Mouse (Mus musculus): ENCODE measurements around the gene Me3. TPM values are rescaled to one million over a fixed set of nuclear protein-coding genes. Genes with fewer than 3 reads are reported as not detected.

Gene Me3
- total and polyA plus RNA-seq, 2 experiments from 2014 or later, result 15.5 to 23.5 TPM

- Histone ChIP-seq H3K9me3 (replicated peaks; ENCODE audit: control insufficient read depth, low read length) (no peaks in the 10 kb centered on the region), H3K4me1 (ENCODE audit: control insufficient read depth, insufficient read depth) (peaks cover 15% of the 10 kb centered on the region), H3K4me3 (ENCODE audit: low read depth, low read length) (no peak overlapping the region), H3K36me3 (replicated peaks; ENCODE audit: control insufficient read depth, insufficient read depth, low read length) (no peaks in the 10 kb centered on the region), H3K27me3 (ENCODE audit: control insufficient read depth, insufficient read depth, low read length) (no peaks in the 10 kb centered on the region), H3K4me2 (ENCODE audit: low read depth, low read length) (no peak overlapping the region), H3K9ac (replicated peaks; ENCODE audit: low read depth, low read length) (no peak overlapping the region), H3K27ac (ENCODE audit: low read depth) (no peak overlapping the region)
- DNase-seq (ENCODE audit: low spot score) (no peak), ATAC-seq (ENCODE audit: insufficient read depth, low read depth) (no peak)
- no peak for TF ChIP-seq EP300 (IDR thresholded peaks at IDR 0.05; ENCODE audit: low read depth)
- TF ChIP-seq CTCF (IDR thresholded peaks at IDR 0.05; ENCODE audit: low read depth), result no peak
Measured at GRCm38 (mm10) chr7:89647864-89648263, 15.7 kb downstream of the Me3 start.

GRCm38 (mm10) chr7:89657183-89657582, 25.0 kb downstream of the Me3 start:
- Histone ChIP-seq H3K4me2 (ENCODE audit: low read depth, low read length) (no peak overlapping the region), H3K27ac (ENCODE audit: low read depth) (no peak overlapping the region), H3K36me3 (replicated peaks; ENCODE audit: control insufficient read depth, insufficient read depth, low read length) (no peaks in the 10 kb centered on the region), H3K4me1 (ENCODE audit: control insufficient read depth, insufficient read depth) (no peaks in the 10 kb centered on the region), H3K9ac (replicated peaks; ENCODE audit: low read depth, low read length) (no peak overlapping the region), H3K4me3 (ENCODE audit: low read depth, low read length) (no peak overlapping the region), H3K9me3 (replicated peaks; ENCODE audit: control insufficient read depth, low read length) (no peaks in the 10 kb centered on the region), H3K27me3 (ENCODE audit: control insufficient read depth, insufficient read depth, low read length) (no peaks in the 10 kb centered on the region)
- ATAC-seq (ENCODE audit: insufficient read depth, low read depth) (no peak), DNase-seq (ENCODE audit: low spot score) (no peak)
- no peak for TF ChIP-seq CTCF (IDR thresholded peaks at IDR 0.05; ENCODE audit: low read depth)
- no peak for TF ChIP-seq EP300 (IDR thresholded peaks at IDR 0.05; ENCODE audit: low read depth)
- 78% methylated on average over 9 of the region's 9 CpGs for WGBS

- no peak for DNase-seq (ENCODE audit: low spot score)
- no peaks in the 10 kb centered on the region for H3K9me3 ChIP-seq (replicated peaks; ENCODE audit: control insufficient read depth, low read length)
- H3K27me3 ChIP-seq (ENCODE audit: control insufficient read depth, insufficient read depth, low read length), result no peaks in the 10 kb centered on the region
- ATAC-seq (ENCODE audit: insufficient read depth, low read depth), result no peak
- no peak overlapping the region for H3K27ac ChIP-seq (ENCODE audit: low read depth)
- no peaks in the 10 kb centered on the region for H3K36me3 ChIP-seq (replicated peaks; ENCODE audit: control insufficient read depth, insufficient read depth, low read length)
- H3K4me3 ChIP-seq (ENCODE audit: low read depth, low read length), result no peak overlapping the region
- H3K4me2 ChIP-seq (ENCODE audit: low read depth, low read length), result no peak overlapping the region
- WGBS, result 69% methylated on average over 7 of the region's 7 CpGs
- no peak overlapping the region for H3K9ac ChIP-seq (replicated peaks; ENCODE audit: low read depth, low read length)
- H3K4me1 ChIP-seq (ENCODE audit: control insufficient read depth, insufficient read depth), result no peaks in the 10 kb centered on the region
- TF ChIP-seq CTCF (IDR thresholded peaks at IDR 0.05; ENCODE audit: low read depth) (no peak), EP300 (IDR thresholded peaks at IDR 0.05; ENCODE audit: low read depth) (no peak)
Measured at GRCm38 (mm10) chr7:89657692-89658212, 25.6 kb downstream of the Me3 start.

GRCm38 (mm10) chr7:89664197-89664596, 32.0 kb downstream of the Me3 start:
- no peak overlapping the region for H3K9ac ChIP-seq (replicated peaks; ENCODE audit: low read depth, low read length)
- WGBS, result 49% methylated on average over 5 of the region's 5 CpGs
- H3K9me3 ChIP-seq (replicated peaks; ENCODE audit: control insufficient read depth, low read length), result no peaks in the 10 kb centered on the region
- no peaks in the 10 kb centered on the region for H3K27me3 ChIP-seq (ENCODE audit: control insufficient read depth, insufficient read depth, low read length)
- ATAC-seq (ENCODE audit: insufficient read depth, low read depth) (no peak), DNase-seq (ENCODE audit: low spot score) (no peak)
- H3K4me2 ChIP-seq (ENCODE audit: low read depth, low read length), result no peak overlapping the region
- H3K4me3 ChIP-seq (ENCODE audit: low read depth, low read length), result no peak overlapping the region
- TF ChIP-seq EP300 (IDR thresholded peaks at IDR 0.05; ENCODE audit: low read depth) (no peak), CTCF (IDR thresholded peaks at IDR 0.05; ENCODE audit: low read depth) (no peak)
- H3K4me1 ChIP-seq (ENCODE audit: control insufficient read depth, insufficient read depth), result no peaks in the 10 kb centered on the region
- no peaks in the 10 kb centered on the region for H3K36me3 ChIP-seq (replicated peaks; ENCODE audit: control insufficient read depth, insufficient read depth, low read length)
- no peak overlapping the region for H3K27ac ChIP-seq (ENCODE audit: low read depth)

- ATAC-seq (ENCODE audit: insufficient read depth, low read depth) (no peak), DNase-seq (ENCODE audit: low spot score) (no peak)
- no peak overlapping the region for H3K4me2 ChIP-seq (ENCODE audit: low read depth, low read length)
- H3K27ac ChIP-seq (ENCODE audit: low read depth), result no peak overlapping the region
- H3K4me3 ChIP-seq (ENCODE audit: low read depth, low read length), result no peak overlapping the region
- no peak overlapping the region for H3K9ac ChIP-seq (replicated peaks; ENCODE audit: low read depth, low read length)
- no peaks in the 10 kb centered on the region for H3K9me3 ChIP-seq (replicated peaks; ENCODE audit: control insufficient read depth, low read length)
- H3K4me1 ChIP-seq (ENCODE audit: control insufficient read depth, insufficient read depth), result no peaks in the 10 kb centered on the region
- no peaks in the 10 kb centered on the region for H3K27me3 ChIP-seq (ENCODE audit: control insufficient read depth, insufficient read depth, low read length)
- 81% methylated on average over 3 of the region's 3 CpGs for WGBS
- TF ChIP-seq CTCF (IDR thresholded peaks at IDR 0.05; ENCODE audit: low read depth) (no peak), EP300 (IDR thresholded peaks at IDR 0.05; ENCODE audit: low read depth) (no peak)
- H3K36me3 ChIP-seq (replicated peaks; ENCODE audit: control insufficient read depth, insufficient read depth, low read length), result no peaks in the 10 kb centered on the region
Measured at GRCm38 (mm10) chr7:89666361-89666760, 34.2 kb downstream of the Me3 start.

- Histone ChIP-seq H3K27ac (ENCODE audit: low read depth) (no peak overlapping the region), H3K9me3 (replicated peaks; ENCODE audit: control insufficient read depth, low read length) (no peaks in the 10 kb centered on the region), H3K36me3 (replicated peaks; ENCODE audit: control insufficient read depth, insufficient read depth, low read length) (no peaks in the 10 kb centered on the region), H3K9ac (replicated peaks; ENCODE audit: low read depth, low read length) (no peak overlapping the region), H3K4me2 (ENCODE audit: low read depth, low read length) (no peak overlapping the region), H3K4me1 (ENCODE audit: control insufficient read depth, insufficient read depth) (no peaks in the 10 kb centered on the region), H3K4me3 (ENCODE audit: low read depth, low read length) (no peak overlapping the region), H3K27me3 (ENCODE audit: control insufficient read depth, insufficient read depth, low read length) (no peaks in the 10 kb centered on the region)
- 71% methylated on average over 4 of the region's 4 CpGs for WGBS
- TF ChIP-seq EP300 (IDR thresholded peaks at IDR 0.05; ENCODE audit: low read depth) (no peak), CTCF (IDR thresholded peaks at IDR 0.05; ENCODE audit: low read depth) (no peak)
- ATAC-seq (ENCODE audit: insufficient read depth, low read depth) (no peak), DNase-seq (ENCODE audit: low spot score) (no peak)
Measured at GRCm38 (mm10) chr7:89667570-89667969, 35.4 kb downstream of the Me3 start.

Measured in heart, postnatal 0 days (tissue).